Mouse (Mus musculus): ENCODE results near the gene Traf2. TPM values are rescaled to one million over a fixed set of nuclear protein-coding genes. Genes with fewer than 3 reads are reported as not detected.

The Traf2 gene
- polyA plus RNA-seq, 1 experiment from 2014 or later: 46.2 TPM

DNA sequence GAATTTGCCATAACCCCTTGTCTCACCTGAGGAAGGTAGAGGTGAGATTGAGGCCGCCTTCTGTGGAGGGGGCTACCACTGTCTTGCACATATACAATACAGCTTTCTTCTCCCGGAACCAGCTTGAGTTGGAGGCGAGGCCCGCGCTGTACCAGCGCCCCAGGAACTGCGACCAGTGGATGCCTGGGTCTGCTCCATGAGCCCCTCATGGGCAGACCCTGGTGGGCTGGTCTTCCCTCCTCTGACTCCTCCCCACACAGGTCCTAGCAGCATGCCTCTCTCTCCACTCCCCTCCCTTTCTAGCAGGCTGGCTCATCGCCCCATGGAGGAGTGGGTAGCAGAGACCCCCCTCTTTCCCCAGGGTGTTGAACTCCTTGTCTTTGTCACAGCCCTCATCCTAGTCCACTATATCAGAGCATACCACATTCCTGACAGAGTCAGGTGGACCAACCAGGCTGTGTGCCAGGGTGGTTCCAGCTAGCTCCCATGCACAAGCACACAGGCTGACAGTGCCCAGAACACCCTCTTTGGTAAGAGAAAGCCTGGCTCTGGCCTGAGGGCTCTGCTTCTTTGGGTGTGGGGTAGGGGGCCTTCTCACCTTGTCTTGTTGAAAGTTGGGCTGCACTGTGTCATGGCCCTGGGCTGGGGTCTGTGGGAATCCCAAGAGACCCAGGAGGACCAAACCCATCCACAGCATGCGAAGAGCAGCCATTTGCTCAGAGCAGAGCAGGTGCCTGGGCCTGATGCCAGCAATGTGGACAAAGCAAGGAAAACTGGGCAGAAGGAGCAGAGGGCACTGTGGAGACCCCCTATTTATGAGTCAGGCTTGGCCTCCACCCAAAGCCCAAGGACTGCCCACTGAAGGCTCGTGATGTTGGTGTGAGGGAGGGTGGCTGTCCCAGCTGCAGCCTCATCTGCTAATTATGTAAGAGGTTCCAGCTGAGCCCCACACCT, 77.5 kb downstream of the Traf2 start:
- no peak for DNase-seq (ENCODE audit: low spot score)
- Histone ChIP-seq H3K9me3 (replicated peaks) (no peaks in the 10 kb centered on the region), H3K4me1 (peaks cover 10% of the 10 kb centered on the region), H3K27me3 (ENCODE audit: low read depth, poor library complexity, severe bottlenecking) (no peaks in the 10 kb centered on the region), H3K36me3 (no peaks in the 10 kb centered on the region), H3K4me3 (no peak overlapping the region), H3K27ac (no peak overlapping the region)
- WGBS: 70% methylated on average over 10 of the region's 10 CpGs

Other genes starting within 250 kb of the Traf2 start
- 0.30 and 0.46 TPM in 2 replicates for gene Grin1, start 227.8 kb downstream of the Traf2 start, polyA plus RNA-seq (2016; fragmentation: Nextera tagmentation; extraction: Ambion mirVana)
- 42.6 and 54.6 TPM in 2 replicates for gene Man1b1, start 214.6 kb downstream of the Traf2 start, polyA plus RNA-seq (2016; fragmentation: Nextera tagmentation; extraction: Ambion mirVana)
- gene Dpp7, start 190.6 kb downstream of the Traf2 start, polyA plus RNA-seq (2016; fragmentation: Nextera tagmentation; extraction: Ambion mirVana): 15.7 and 18.7 TPM in 2 replicates
- 8.1 and 9.0 TPM in 2 replicates for gene Uap1l1, start 181.3 kb downstream of the Traf2 start, polyA plus RNA-seq (2016; fragmentation: Nextera tagmentation; extraction: Ambion mirVana)
- 88.3 and 88.7 TPM in 2 replicates for gene Sapcd2, start 174.6 kb downstream of the Traf2 start, polyA plus RNA-seq (2016; fragmentation: Nextera tagmentation; extraction: Ambion mirVana)
- 0.19 TPM in 1 of 2 replicates, not detected in the other for gene Entpd2, start 151.1 kb downstream of the Traf2 start, polyA plus RNA-seq (2016; fragmentation: Nextera tagmentation; extraction: Ambion mirVana)
- 5.7 and 8.1 TPM in 2 replicates for gene Npdc1, start 147.6 kb downstream of the Traf2 start, polyA plus RNA-seq (2016; fragmentation: Nextera tagmentation; extraction: Ambion mirVana)
- not detected in 2 replicates for gene Fut7, start 123.7 kb downstream of the Traf2 start, polyA plus RNA-seq (2016; fragmentation: Nextera tagmentation; extraction: Ambion mirVana)
- 2.8 and 4.4 TPM in 2 replicates for gene Abca2, start 118.2 kb downstream of the Traf2 start, polyA plus RNA-seq (2016; fragmentation: Nextera tagmentation; extraction: Ambion mirVana)
- 0.30 and 1.1 TPM in 2 replicates for gene Clic3, start 90.1 kb downstream of the Traf2 start, polyA plus RNA-seq (2016; fragmentation: Nextera tagmentation; extraction: Ambion mirVana)
- 10.0 and 14.6 TPM in 2 replicates for gene Paxx, start 85.8 kb downstream of the Traf2 start, polyA plus RNA-seq (2016; fragmentation: Nextera tagmentation; extraction: Ambion mirVana)
- gene Ptgds, start 76.9 kb downstream of the Traf2 start, polyA plus RNA-seq (2016; fragmentation: Nextera tagmentation; extraction: Ambion mirVana): not detected in 2 replicates
- not detected in 2 replicates for gene Lcn12, start 53.0 kb downstream of the Traf2 start, polyA plus RNA-seq (2016; fragmentation: Nextera tagmentation; extraction: Ambion mirVana)
- 83.6 and 94.6 TPM in 2 replicates for gene Fbxw5, start 46.2 kb downstream of the Traf2 start, polyA plus RNA-seq (2016; fragmentation: Nextera tagmentation; extraction: Ambion mirVana)
- 6.1 and 7.0 TPM in 2 replicates for gene C8g, start 45.2 kb downstream of the Traf2 start, polyA plus RNA-seq (2016; fragmentation: Nextera tagmentation; extraction: Ambion mirVana)
- gene Edf1, start 10.9 kb upstream of the Traf2 start, polyA plus RNA-seq (2016; fragmentation: Nextera tagmentation; extraction: Ambion mirVana): 307 and 320 TPM in 2 replicates
- gene Mamdc4, start 27.9 kb upstream of the Traf2 start, polyA plus RNA-seq (2016; fragmentation: Nextera tagmentation; extraction: Ambion mirVana): 2.3 and 8.2 TPM in 2 replicates
- gene Phpt1, start 28.3 kb upstream of the Traf2 start, polyA plus RNA-seq (2016; fragmentation: Nextera tagmentation; extraction: Ambion mirVana): 157 and 161 TPM in 2 replicates
- 0.06 and 0.08 TPM in 2 replicates for gene Ajm1, start 34.8 kb upstream of the Traf2 start, polyA plus RNA-seq (2016; fragmentation: Nextera tagmentation; extraction: Ambion mirVana)
- 83.3 and 88.5 TPM in 2 replicates for gene Rabl6, start 61.6 kb upstream of the Traf2 start, polyA plus RNA-seq (2016; fragmentation: Nextera tagmentation; extraction: Ambion mirVana)
- 0.13 TPM in 1 of 2 replicates, not detected in the other for gene Ccdc183, start 70.7 kb upstream of the Traf2 start, polyA plus RNA-seq (2016; fragmentation: Nextera tagmentation; extraction: Ambion mirVana)
- 17.0 and 20.7 TPM in 2 replicates for gene Tmem141, start 75.1 kb upstream of the Traf2 start, polyA plus RNA-seq (2016; fragmentation: Nextera tagmentation; extraction: Ambion mirVana)
- 0.34 and 0.43 TPM in 2 replicates for gene Fcna, start 81.1 kb upstream of the Traf2 start, polyA plus RNA-seq (2016; fragmentation: Nextera tagmentation; extraction: Ambion mirVana)
- gene Lcn8, start 106.2 kb upstream of the Traf2 start, polyA plus RNA-seq (2016; fragmentation: Nextera tagmentation; extraction: Ambion mirVana): not detected in 2 replicates
- not detected in 2 replicates for gene Lcn5, start 111.0 kb upstream of the Traf2 start, polyA plus RNA-seq (2016; fragmentation: Nextera tagmentation; extraction: Ambion mirVana)
- gene Lcn6, start 129.8 kb upstream of the Traf2 start, polyA plus RNA-seq (2016; fragmentation: Nextera tagmentation; extraction: Ambion mirVana): not detected in 2 replicates
- not detected in 2 replicates for gene Lcn10, start 135.8 kb upstream of the Traf2 start, polyA plus RNA-seq (2016; fragmentation: Nextera tagmentation; extraction: Ambion mirVana)
- not detected in 2 replicates for gene Obp2a, start 153.1 kb upstream of the Traf2 start, polyA plus RNA-seq (2016; fragmentation: Nextera tagmentation; extraction: Ambion mirVana)
- 73.4 and 77.5 TPM in 2 replicates for gene Bmyc, start 159.8 kb upstream of the Traf2 start, polyA plus RNA-seq (2016; fragmentation: Nextera tagmentation; extraction: Ambion mirVana)
- gene Obp2b, start 190.1 kb upstream of the Traf2 start, polyA plus RNA-seq (2016; fragmentation: Nextera tagmentation; extraction: Ambion mirVana): not detected in 2 replicates
- gene Lcn3, start 218.6 kb upstream of the Traf2 start, polyA plus RNA-seq (2016; fragmentation: Nextera tagmentation; extraction: Ambion mirVana): not detected in 2 replicates
- gene Lcn11, start 230.1 kb upstream of the Traf2 start, polyA plus RNA-seq (2016; fragmentation: Nextera tagmentation; extraction: Ambion mirVana): not detected in 2 replicates
- not detected in 2 replicates for gene Gm13539, start 235.3 kb upstream of the Traf2 start, polyA plus RNA-seq (2016; fragmentation: Nextera tagmentation; extraction: Ambion mirVana)

All from limb, embryonic 10.5 days (tissue).